8 mouse cellular contexts compared by ENCODE assay signal in genomic region chr14:21584468-21585135, GRCm38 (mm10).
DNase-seq lines count a peak whose midpoint lies in the region; ATAC-seq lines count a peak whose summit lies in the region.

No protein-coding gene starts in this region.

- H3K27ac ChIP-seq in midbrain, embryonic 10.5 days (replicated peaks) = no peak overlapping the region
- H3K27ac ChIP-seq in midbrain, embryonic 16.5 days (ENCODE audit: low read length) = no peak overlapping the region
- H3K27ac ChIP-seq in hindbrain, embryonic 14.5 days = no peak overlapping the region

- H3K4me2 ChIP-seq in midbrain, embryonic 16.5 days (ENCODE audit: low read length) = no peak overlapping the region
- no peak overlapping the region for H3K4me2 ChIP-seq in hindbrain, embryonic 14.5 days (replicated peaks)

- H3K4me3 ChIP-seq in midbrain, embryonic 10.5 days = no peak overlapping the region
- no peak overlapping the region for H3K4me3 ChIP-seq in midbrain, embryonic 16.5 days (ENCODE audit: low read depth, low read length)
- H3K4me3 ChIP-seq in hindbrain, embryonic 14.5 days (replicated peaks; ENCODE audit: low read length) = no peak overlapping the region

- H3K36me3 ChIP-seq in midbrain, embryonic 10.5 days = no peaks in the 10 kb centered on the region
- no peaks in the 10 kb centered on the region for H3K36me3 ChIP-seq in midbrain, embryonic 16.5 days (ENCODE audit: control insufficient read depth, insufficient read depth, low read length)
- no peaks in the 10 kb centered on the region for H3K36me3 ChIP-seq in hindbrain, embryonic 14.5 days (replicated peaks; ENCODE audit: control insufficient read depth, insufficient read depth)
- no peaks in the 10 kb centered on the region for H3K36me3 ChIP-seq in splenic B cell, adult 2 months (ENCODE audit: control insufficient read depth, insufficient read depth, low read length, poor library complexity, severe bottlenecking)

- H3K9ac ChIP-seq in midbrain, embryonic 16.5 days (ENCODE audit: low read depth, low read length) = no peak overlapping the region
- no peak overlapping the region for H3K9ac ChIP-seq in hindbrain, embryonic 14.5 days

- WGBS in midbrain, embryonic 10.5 days = 9% methylated on average over 6 of the region's 6 CpGs
- 4% methylated on average over 6 of the region's 6 CpGs for WGBS in midbrain, embryonic 16.5 days
- WGBS in hindbrain, embryonic 14.5 days = 12% methylated on average over 6 of the region's 6 CpGs

- ATAC-seq in midbrain, embryonic 16.5 days = no peak
- ATAC-seq in hindbrain, embryonic 14.5 days (ENCODE audit: low FRiP score) = no peak; the same call in 1 of the 2 replicates

- DNase-seq in adrenal gland, adult 2 months = peak; percentile 34
- DNase-seq in adrenal gland, postnatal 25 days = no peak
- DNase-seq in midbrain, embryonic 10.5 days (ENCODE audit: low spot score) = peak; percentile 28
- DNase-seq in hindbrain, embryonic 14.5 days (ENCODE audit: low spot score) = peak; percentile 45
- DNase-seq in splenic B cell, adult 2 months (ENCODE audit: low read depth, low spot score) = peak; percentile 49
- no peak for DNase-seq in frontal cortex, postnatal 14 days (ENCODE audit: low spot score in 2 of 2)
- no peak for DNase-seq in thymus, postnatal 36 days

- peaks cover 77% of the 10 kb centered on the region for H3K4me1 ChIP-seq in midbrain, embryonic 10.5 days
- H3K4me1 ChIP-seq in midbrain, embryonic 16.5 days (ENCODE audit: control insufficient read depth, insufficient read depth, low read length) = peaks cover 41% of the 10 kb centered on the region
- H3K4me1 ChIP-seq in hindbrain, embryonic 14.5 days (replicated peaks; ENCODE audit: control insufficient read depth, insufficient read depth, low read length) = peaks cover 42% of the 10 kb centered on the region

- no peaks in the 10 kb centered on the region for H3K27me3 ChIP-seq in midbrain, embryonic 10.5 days (ENCODE audit: low read depth, poor library complexity, severe bottlenecking)
- H3K27me3 ChIP-seq in midbrain, embryonic 16.5 days (ENCODE audit: control insufficient read depth, insufficient read depth, low read depth, low read length) = no peaks in the 10 kb centered on the region
- no peaks in the 10 kb centered on the region for H3K27me3 ChIP-seq in hindbrain, embryonic 14.5 days (ENCODE audit: control insufficient read depth, insufficient read depth, low read length)
- no peaks in the 10 kb centered on the region for H3K27me3 ChIP-seq in splenic B cell, adult 2 months (ENCODE audit: control insufficient read depth, insufficient read depth, low read length, poor library complexity, severe bottlenecking)

- H3K9me3 ChIP-seq in midbrain, embryonic 10.5 days (replicated peaks) = no peaks in the 10 kb centered on the region
- no peaks in the 10 kb centered on the region for H3K9me3 ChIP-seq in midbrain, embryonic 16.5 days (replicated peaks; ENCODE audit: control insufficient read depth, low read length, poor library complexity, severe bottlenecking)
- no peaks in the 10 kb centered on the region for H3K9me3 ChIP-seq in hindbrain, embryonic 14.5 days (ENCODE audit: control insufficient read depth, low read length)

Comparison
In these comparisons a context has a peak if more than half of its experiments do, and no peak if none do; other contexts are left out.
1. DNase-seq: peak in adrenal gland, adult 2 months (single experiment), midbrain, embryonic 10.5 days (single experiment), hindbrain, embryonic 14.5 days (single experiment) and splenic B cell, adult 2 months (single experiment); none in adrenal gland, postnatal 25 days (single experiment), frontal cortex, postnatal 14 days (0 of 2) and thymus, postnatal 36 days (0 of 2).